Mouse (Mus musculus) hindbrain, embryonic 16.5 days (tissue): ENCODE measurements at regions not wholly inside any gene's neighbourhood (a gene's known extent, or its start where the extent isn't known, plus 50 kb on each side); places are given as distances from the start of the nearest gene placed in this dataset.

Experiments used
- ATAC-seq: fragments of 200-750 bp; cut with Nextera tagmentation; 2 replicates; pipeline ENCODE4 v1.8.0; 2017; ENCODE audit warnings: moderate TSS enrichment, moderate library complexity
- H3K27ac ChIP-seq: fragments of 300-500 bp; sonication (generic); 2 replicates; pipeline ENCODE4 v1.5.1; 2014; ENCODE audit warnings: low read depth, mild to moderate bottlenecking, control low read depth, low read length, moderate library complexity
- H3K27me3 ChIP-seq: fragments of 300-500 bp; sonication (generic); replicated peaks from 2 replicates; pipeline ENCODE4 v1.6.1; 2014; ENCODE audit warnings: low read length; ENCODE audit not compliant: control insufficient read depth, insufficient read depth
- H3K36me3 ChIP-seq: fragments of 300-500 bp; sonication (generic); 2 replicates; pipeline ENCODE4 v1.6.1; 2014; ENCODE audit warnings: mild to moderate bottlenecking, low read length, moderate library complexity, mixed read lengths; ENCODE audit not compliant: control insufficient read depth, insufficient read depth
- H3K4me1 ChIP-seq: fragments of 300-500 bp; sonication (generic); 2 replicates; pipeline ENCODE4 v1.6.1; 2014; ENCODE audit warnings: low read depth, low read length; ENCODE audit not compliant: control insufficient read depth, insufficient read depth
- H3K4me2 ChIP-seq: fragments of 300-500 bp; sonication (generic); 2 replicates; pipeline ENCODE4 v1.6.1; 2014; ENCODE audit warnings: mild to moderate bottlenecking, low read length, control low read depth, moderate library complexity
- H3K4me3 ChIP-seq: fragments of 300-500 bp; sonication (generic); 2 replicates; pipeline ENCODE4 v1.5.1; 2014; ENCODE audit warnings: mild to moderate bottlenecking, low read length, control low read depth, moderate library complexity
- H3K9ac ChIP-seq: fragments of 300-500 bp; sonication (generic); 2 replicates; pipeline ENCODE4 v1.6.1; 2014; ENCODE audit warnings: low read depth, mild to moderate bottlenecking, control low read depth, low read length, moderate library complexity
- H3K9me3 ChIP-seq: fragments of 300-500 bp; sonication (generic); 2 replicates; pipeline ENCODE4 v1.6.1; 2014; ENCODE audit warnings: mild to moderate bottlenecking, low read length, moderate library complexity; ENCODE audit not compliant: control insufficient read depth
- whole genome bisulfite sequencing: fragments of 180-500 bp; shearing (Covaris S2); extraction: QIAGEN DNeasy Blood & Tissue Kit; methylation state at CpG from one replicate; pipeline ENCODE4 v1.1.7; 2014; 5-methylcytosine and 5-hydroxymethylcytosine counted together

- Histone ChIP-seq H3K4me3 (no peak overlapping the region), H3K9ac (no peak overlapping the region), H3K27ac (no peak overlapping the region), H3K4me2 (no peak overlapping the region), H3K9me3 (no peaks in the 10 kb centered on the region), H3K27me3 (no peaks in the 10 kb centered on the region), H3K36me3 (peaks cover 4% of the 10 kb centered on the region; the same call in 1 of the 2 replicates), H3K4me1 (no peaks in the 10 kb centered on the region)
- no peak for ATAC-seq
- WGBS = 78% methylated on average over 8 of the region's 8 CpGs
Measured at GRCm38 (mm10) chr13:107736581-107736980, 307.7 kb upstream of the Smim15 start.

- Histone ChIP-seq H3K36me3 (peaks cover 10% of the 10 kb centered on the region), H3K27me3 (no peaks in the 10 kb centered on the region), H3K4me3 (no peak overlapping the region), H3K4me1 (no peaks in the 10 kb centered on the region), H3K9me3 (no peaks in the 10 kb centered on the region), H3K9ac (no peak overlapping the region), H3K4me2 (no peak overlapping the region), H3K27ac (no peak overlapping the region)
- 83% methylated on average over 12 of the region's 12 CpGs for WGBS
- ATAC-seq = no peak
Measured at GRCm38 (mm10) chr13:107734161-107734905, 309.9 kb upstream of the Smim15 start.

- Histone ChIP-seq H3K4me2 (no peak overlapping the region), H3K4me3 (no peak overlapping the region), H3K9ac (no peak overlapping the region), H3K27me3 (no peaks in the 10 kb centered on the region), H3K4me1 (no peaks in the 10 kb centered on the region), H3K36me3 (peaks cover 33% of the 10 kb centered on the region), H3K27ac (no peak overlapping the region), H3K9me3 (no peaks in the 10 kb centered on the region)
- ATAC-seq = no peak
- 91% methylated on average over 9 of the region's 9 CpGs for WGBS
Measured at GRCm38 (mm10) chr13:107730976-107731375, 313.3 kb upstream of the Smim15 start.

- Histone ChIP-seq H3K9ac (no peak overlapping the region), H3K36me3 (peaks cover 33% of the 10 kb centered on the region), H3K4me2 (no peak overlapping the region), H3K4me1 (no peaks in the 10 kb centered on the region), H3K27ac (no peak overlapping the region), H3K4me3 (no peak overlapping the region), H3K9me3 (no peaks in the 10 kb centered on the region), H3K27me3 (no peaks in the 10 kb centered on the region)
- WGBS = 92% methylated on average over 20 of the region's 20 CpGs
- ATAC-seq = no peak
Measured at GRCm38 (mm10) chr13:107726491-107726890, 317.8 kb upstream of the Smim15 start.

- ATAC-seq = no peak
- Histone ChIP-seq H3K27me3 (no peaks in the 10 kb centered on the region), H3K4me1 (no peaks in the 10 kb centered on the region), H3K9ac (no peak overlapping the region), H3K4me3 (no peak overlapping the region), H3K4me2 (no peak overlapping the region), H3K36me3 (peaks cover 6% of the 10 kb centered on the region), H3K9me3 (no peaks in the 10 kb centered on the region), H3K27ac (no peak overlapping the region)
- WGBS = 88% methylated on average over 11 of the region's 11 CpGs
Measured at GRCm38 (mm10) chr13:107721901-107722300, 322.3 kb upstream of the Smim15 start.

- Histone ChIP-seq H3K9me3 (no peaks in the 10 kb centered on the region), H3K36me3 (no peaks in the 10 kb centered on the region; the same call in 1 of the 2 replicates), H3K4me2 (no peak overlapping the region), H3K4me3 (no peak overlapping the region), H3K4me1 (no peaks in the 10 kb centered on the region), H3K9ac (no peak overlapping the region), H3K27ac (0 out of 2 replicates have a peak overlapping the region, but pooled peaks have one; percentile 17), H3K27me3 (no peaks in the 10 kb centered on the region)
- 73% methylated on average over 8 of the region's 8 CpGs for WGBS
- no peak for ATAC-seq
Measured at GRCm38 (mm10) chr13:107720874-107721574, 323.2 kb upstream of the Smim15 start.

- Histone ChIP-seq H3K36me3 (no peaks in the 10 kb centered on the region), H3K9ac (no peak overlapping the region), H3K4me3 (no peak overlapping the region), H3K27me3 (no peaks in the 10 kb centered on the region), H3K4me1 (no peaks in the 10 kb centered on the region), H3K4me2 (no peak overlapping the region), H3K9me3 (peaks cover 2% of the 10 kb centered on the region; the same call in 1 of the 2 replicates), H3K27ac (no peak overlapping the region)
- WGBS = 32% methylated on average over 14 of the region's 14 CpGs
- ATAC-seq = peak; percentile 71
Measured at GRCm38 (mm10) chr13:107718973-107719620, 325.1 kb upstream of the Smim15 start.

- 88% methylated on average over 4 of the region's 4 CpGs for WGBS
- H3K4me3 ChIP-seq = no peak overlapping the region
- no peak for ATAC-seq
- no peaks in the 10 kb centered on the region for H3K27me3 ChIP-seq
- H3K27ac ChIP-seq = no peak overlapping the region
- H3K9me3 ChIP-seq = peaks cover 2% of the 10 kb centered on the region; the same call in 1 of the 2 replicates
- no peaks in the 10 kb centered on the region for H3K36me3 ChIP-seq
- no peaks in the 10 kb centered on the region for H3K4me1 ChIP-seq
- H3K4me2 ChIP-seq = no peak overlapping the region
- H3K9ac ChIP-seq = no peak overlapping the region
Measured at GRCm38 (mm10) chr13:107715616-107716015, 328.6 kb upstream of the Smim15 start.

- no peak for ATAC-seq
- H3K4me1 ChIP-seq = no peaks in the 10 kb centered on the region
- H3K9me3 ChIP-seq = peaks cover 2% of the 10 kb centered on the region; the same call in 1 of the 2 replicates
- WGBS = 67% methylated on average over 1 of the region's 1 CpGs
- no peaks in the 10 kb centered on the region for H3K36me3 ChIP-seq
- no peak overlapping the region for H3K27ac ChIP-seq
- no peak overlapping the region for H3K4me3 ChIP-seq
- no peak overlapping the region for H3K9ac ChIP-seq
- H3K27me3 ChIP-seq = no peaks in the 10 kb centered on the region
- H3K4me2 ChIP-seq = no peak overlapping the region
Measured at GRCm38 (mm10) chr13:107714001-107714400, 330.2 kb upstream of the Smim15 start.
